Mouse (Mus musculus) C2C12 (cell line): ENCODE results near the gene Slc4a11.

ENCODE experiments used
- CTCF ChIP-seq: IDR thresholded peaks from one replicate; pipeline ENCODE4 v1.5.1; 2011; ENCODE audit not compliant: control insufficient read depth, insufficient read depth, insufficient read length
- MYOD1 ChIP-seq: IDR thresholded peaks from one replicate; pipeline ENCODE4 v1.6.1; 2011; ENCODE audit warnings: low read depth; ENCODE audit not compliant: control insufficient read depth, insufficient read length
- MYOG ChIP-seq: IDR thresholded peaks from one replicate; pipeline ENCODE4 v1.6.1; 2011; ENCODE audit not compliant: control insufficient read depth, insufficient read length; ENCODE audit errors: extremely low read depth

DNA sequence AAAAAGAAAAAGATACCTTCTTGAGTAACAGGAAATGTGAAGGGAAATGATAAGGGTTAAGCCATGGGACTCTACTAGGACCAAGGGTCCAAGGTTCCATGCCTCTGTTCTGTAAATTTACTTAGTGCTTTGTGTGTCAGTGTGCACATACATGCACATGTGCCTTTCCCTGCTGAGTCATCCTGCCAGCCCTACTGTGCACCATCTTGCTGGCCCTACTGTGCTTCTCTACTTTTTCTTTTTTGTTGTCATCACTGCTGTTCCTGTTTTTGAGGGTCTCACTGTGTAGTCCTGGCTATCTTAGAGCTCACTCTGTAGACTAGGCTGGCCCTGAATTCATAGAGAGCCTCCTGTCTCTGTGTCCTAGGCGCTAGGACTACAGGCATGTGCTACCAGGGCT, 30.4 kb upstream of the Slc4a11 start:
- TF ChIP-seq MYOD1 (no peak), CTCF (no peak), MYOG (no peak)
